Mouse (Mus musculus) mature B cell (primary cell): ENCODE data around the gene Acsm2.
"Not testable (repeated sequence)": the region's sequence is repeated elsewhere in the genome, so short reads cannot be mapped to it uniquely, and the experiment has no call there.

Experiments
- in situ Hi-C: fragments of 300-500 bp; cut with MboI; formaldehyde crosslinking; loops from 2 replicates; pipeline ENCODE4 v1.14.3; 2019

Acsm2 gene

GRCm38 (mm10) chr7:119561441-119561840 lies 7.3 kb downstream of the Acsm2 start:
- in situ Hi-C loops = no loop called here

- in situ Hi-C loops = not testable (repeated sequence)
Measured at GRCm38 (mm10) chr7:119562476-119562875, 8.3 kb downstream of the Acsm2 start.

GRCm38 (mm10) chr7:119594530-119595107 lies 40.5 kb downstream of the Acsm2 start:
- in situ Hi-C loops = no loop called here

- in situ Hi-C loops = no loop called here
Measured at GRCm38 (mm10) chr7:119595306-119595705, 41.2 kb downstream of the Acsm2 start.

- in situ Hi-C loops = no loop called here
Measured at GRCm38 (mm10) chr7:119596536-119596935, 42.4 kb downstream of the Acsm2 start.

DNA sequence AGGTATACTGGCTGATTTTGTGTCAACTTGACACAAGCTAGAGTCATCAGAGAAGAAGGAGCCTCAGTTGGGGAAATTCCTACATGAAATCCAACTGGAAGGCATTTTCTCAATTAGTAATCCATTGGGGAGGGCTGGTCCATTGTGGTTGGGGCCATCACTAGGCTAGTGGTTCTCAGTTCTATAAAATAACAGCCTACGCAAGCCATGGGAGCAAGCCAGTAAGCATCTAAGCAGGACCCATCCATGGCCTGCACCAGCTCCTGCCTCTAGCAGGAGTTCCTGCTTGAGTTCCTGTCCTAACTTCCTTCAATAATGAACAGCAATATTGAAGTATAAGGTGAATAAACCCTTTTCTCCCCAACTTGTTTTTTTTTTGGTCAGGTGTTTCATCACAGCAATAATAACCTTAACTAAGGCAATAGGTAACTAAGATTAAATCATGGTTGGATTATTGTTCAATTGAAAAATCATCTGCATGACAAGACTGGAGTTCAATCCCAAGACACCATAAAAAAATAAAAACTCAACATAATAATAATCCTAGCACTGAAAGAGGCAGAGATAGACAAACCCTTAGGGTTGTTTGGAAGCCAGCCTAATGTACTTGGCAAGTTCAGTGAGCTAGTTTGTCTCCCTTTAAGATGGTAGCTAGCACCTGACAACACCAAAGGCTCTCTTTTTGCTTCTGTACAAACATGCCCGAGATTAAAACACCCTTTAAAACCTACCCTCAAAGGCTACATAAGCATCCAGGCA lies 47.2 kb downstream of the Acsm2 start:
- in situ Hi-C loops = no loop called here

DNA sequence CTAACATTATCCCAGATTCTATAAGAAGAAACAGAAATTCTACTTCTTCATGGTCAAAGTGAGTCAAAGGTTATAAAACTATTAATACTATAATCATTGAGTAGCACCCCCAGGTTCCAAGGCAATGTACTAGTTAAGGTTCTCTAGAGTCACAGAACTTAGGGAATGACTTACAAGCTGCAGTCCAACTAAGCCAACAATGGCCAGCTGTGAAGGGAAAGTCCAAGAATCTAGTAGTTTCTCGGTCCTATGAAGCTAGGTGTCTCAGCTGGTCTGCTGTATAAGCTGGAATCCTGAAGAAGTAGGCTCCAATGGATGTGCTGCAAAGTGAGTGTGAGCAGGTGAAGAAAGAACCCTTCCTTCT lies 47.8 kb downstream of the Acsm2 start:
- in situ Hi-C loops = no loop called here

- in situ Hi-C loops = no loop called here
Measured at GRCm38 (mm10) chr7:119604903-119605483, 50.9 kb downstream of the Acsm2 start.

DNA sequence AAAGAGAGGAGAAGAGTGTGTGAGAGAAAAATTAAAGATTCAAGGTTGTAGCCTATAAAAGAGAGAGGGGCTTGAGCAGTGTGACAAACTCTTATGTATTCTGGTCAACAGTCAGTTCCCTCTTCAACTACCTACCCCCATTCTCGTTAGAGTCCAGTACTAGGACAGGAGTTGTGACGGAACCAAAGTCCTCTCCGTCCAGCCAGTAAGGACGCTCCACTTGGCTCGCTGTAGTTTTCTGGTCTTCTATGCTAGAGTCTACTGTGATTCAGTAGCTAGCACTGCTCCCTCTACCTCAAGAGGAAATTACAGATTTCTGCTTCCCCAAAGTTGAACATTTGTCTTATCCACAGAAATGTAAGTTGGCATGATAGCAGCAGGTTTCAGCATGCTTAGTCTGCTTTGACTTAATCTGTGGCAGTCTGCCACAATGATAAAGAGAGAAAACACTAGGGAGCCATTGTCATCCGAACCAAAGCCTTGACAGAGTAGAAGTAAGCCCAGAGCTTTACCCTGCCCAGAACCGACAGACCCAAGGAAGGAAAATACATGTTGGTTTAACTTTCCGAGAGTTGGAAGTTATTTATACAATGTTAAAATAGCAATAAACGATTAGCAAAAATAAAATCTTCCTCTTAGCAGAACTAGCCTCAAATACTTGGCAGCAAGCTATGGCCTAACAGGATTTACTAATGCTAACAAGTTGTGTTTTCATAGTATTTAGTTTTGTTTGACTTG lies 52.0 kb downstream of the Acsm2 start:
- in situ Hi-C loops = no loop called here

- in situ Hi-C loops = no loop called here
Measured at GRCm38 (mm10) chr7:119606664-119607076, 52.5 kb downstream of the Acsm2 start, which contains the start of gene Acsm1. Gene Acsm1 (plus strand): TSS chr7:119607026.

- in situ Hi-C loops = no loop called here
Measured at GRCm38 (mm10) chr7:119607796-119608515, 53.8 kb downstream of the Acsm2 start.

DNA sequence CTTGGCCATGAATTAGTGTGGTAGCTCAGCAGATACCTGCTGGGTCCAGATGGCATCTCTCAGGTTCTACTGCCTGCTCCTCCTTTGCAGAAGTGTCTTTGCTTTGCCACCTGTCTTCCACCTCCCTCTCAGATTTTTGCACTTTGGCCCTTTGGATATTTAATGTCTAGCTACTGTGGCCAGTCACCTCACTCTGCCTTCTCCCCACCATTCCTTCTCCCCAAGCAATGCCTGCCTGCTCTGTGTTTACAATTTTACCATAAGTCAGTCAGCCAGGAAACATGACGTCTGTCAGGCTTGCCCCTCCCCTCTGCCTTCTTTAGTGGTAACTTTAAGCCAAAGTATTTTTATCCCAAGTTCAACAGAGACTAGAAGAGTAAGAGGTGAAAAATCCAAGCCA lies 62.4 kb downstream of the Acsm2 start:
- in situ Hi-C loops = no loop called here

- in situ Hi-C loops = no loop called here
Measured at GRCm38 (mm10) chr7:119617593-119617992, 63.5 kb downstream of the Acsm2 start.

DNA sequence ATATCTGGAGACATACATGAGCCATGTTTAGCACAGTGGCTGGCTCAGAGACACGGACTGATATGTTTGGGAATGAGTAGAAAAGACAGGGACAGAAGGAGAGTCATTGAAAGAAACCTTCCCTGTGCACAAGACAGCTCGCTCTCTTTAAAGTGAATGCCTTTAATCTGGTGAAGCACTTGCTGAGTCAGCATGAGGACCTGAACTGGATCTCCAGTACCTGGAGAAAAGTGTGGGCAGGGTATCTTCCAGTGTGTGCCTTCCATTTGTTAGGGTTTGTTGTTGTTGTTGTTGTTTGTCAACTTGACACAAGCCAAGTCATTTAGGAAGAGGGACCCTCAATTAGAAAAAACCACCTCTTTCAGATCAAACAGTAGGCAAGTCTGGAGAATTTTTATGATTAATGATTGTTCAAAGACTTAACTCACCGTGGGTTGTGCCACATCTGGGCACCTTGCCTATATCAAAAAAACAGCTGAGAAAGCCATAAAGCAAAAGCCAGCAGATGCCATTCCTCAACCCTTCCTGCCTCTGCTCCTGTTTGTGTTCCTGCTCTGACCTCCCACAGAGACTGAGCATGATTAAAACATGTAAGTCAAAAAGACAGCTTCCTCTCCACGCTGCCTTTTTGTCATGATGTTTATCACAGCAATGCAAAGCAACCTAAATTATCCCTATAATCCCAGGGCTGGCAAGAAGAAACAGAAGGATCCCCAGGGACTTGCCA lies 64.2 kb downstream of the Acsm2 start:
- in situ Hi-C loops = no loop called here

GRCm38 (mm10) chr7:119620157-119620556 lies 66.0 kb downstream of the Acsm2 start:
- in situ Hi-C loops = no loop called here

DNA sequence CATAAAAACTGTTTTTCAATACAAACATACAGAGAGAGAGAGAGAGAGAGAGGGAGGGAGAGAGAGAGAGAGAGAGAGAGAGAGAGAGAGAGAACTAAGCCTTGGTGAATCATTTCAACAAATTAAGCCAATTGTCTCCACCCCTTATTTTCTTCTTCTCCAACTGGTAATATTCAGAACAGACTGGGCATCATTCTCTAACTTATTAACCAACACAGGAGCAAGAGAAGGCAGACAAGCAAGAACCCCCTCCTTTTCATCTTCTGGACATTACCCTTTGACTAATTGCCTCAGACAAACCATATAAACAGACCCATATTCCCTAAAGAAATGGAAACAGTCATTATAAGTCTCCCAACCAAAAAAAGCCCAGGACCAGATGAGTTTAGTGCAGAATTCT lies 84.6 kb downstream of the Acsm2 start:
- in situ Hi-C loops = no loop called here

GRCm38 (mm10) chr7:119642307-119642706 lies 88.2 kb downstream of the Acsm2 start:
- in situ Hi-C loops = no loop called here
